Comparison of ENCODE assay signal across 8 mouse cellular contexts in genomic region chr8:107941922-107942694, GRCm38 (mm10). TPM values are rescaled to one million over a fixed set of nuclear protein-coding genes. Genes with fewer than 3 reads are reported as not detected.
DNase-seq lines count a peak whose midpoint lies in the region; ATAC-seq lines count a peak whose summit lies in the region.

Gene Zfhx3, plus strand, starts transcription at chr8:107942644.

- peak within 1 kb of the TSS; percentile 23 for H3K4me3 ChIP-seq in midbrain, embryonic 11.5 days (ENCODE audit: low read depth, low read length)

- H3K9ac ChIP-seq in midbrain, embryonic 11.5 days (ENCODE audit: low read length): peak within 1 kb of the TSS; percentile 28

- H3K4me1 ChIP-seq in midbrain, embryonic 11.5 days (ENCODE audit: control insufficient read depth, insufficient read depth, low read length): peaks cover 27% of the 10 kb centered on the region

- no peak for ATAC-seq in midbrain, embryonic 11.5 days (ENCODE audit: low FRiP score)
- ATAC-seq in erythroid progenitor cell, adult 5-6 weeks (replicated peaks; ENCODE audit: low FRiP score, poor library complexity, severe bottlenecking): no peak
- ATAC-seq in frontal cortex, adult (ENCODE audit: low TSS enrichment): no peak

- peak within 1 kb of the TSS; percentile 50 for H3K4me2 ChIP-seq in midbrain, embryonic 11.5 days

- no peaks in the 10 kb centered on the region for H3K27me3 ChIP-seq in midbrain, embryonic 11.5 days (ENCODE audit: control insufficient read depth, insufficient read depth, low read length)

- 25% methylated on average over 11 of the region's 11 CpGs for WGBS in midbrain, embryonic 11.5 days

- H3K36me3 ChIP-seq in midbrain, embryonic 11.5 days (ENCODE audit: control insufficient read depth, insufficient read depth, low read length): no peaks in the 10 kb centered on the region

- peak; percentile 9 for DNase-seq in embryo, embryonic 9.5 days (ENCODE audit: extremely low spot score)
- DNase-seq in embryo, embryonic 11 days: no peak
- DNase-seq in adrenal gland, postnatal 14 days: no peak
- DNase-seq in gastrocnemius, postnatal 25 days: no peak
- DNase-seq in midbrain, embryonic 11.5 days (ENCODE audit: low spot score, missing footprints): no peak
- no peak for DNase-seq in spleen, adult 18-20 months

- peak within 1 kb of the TSS; percentile 65; the same call in 1 of the 2 replicates for H3K27ac ChIP-seq in midbrain, embryonic 11.5 days (ENCODE audit: low read depth, low read length)

- no peaks in the 10 kb centered on the region for H3K9me3 ChIP-seq in midbrain, embryonic 11.5 days (ENCODE audit: control insufficient read depth, low read length)

RNA-seq across cellular contexts. Expression of gene Zfhx3, which starts in this region (rescaled TPM):
- 36.2 and 43.5 TPM in 2 replicates for total RNA-seq in adrenal gland, postnatal 14 days (2021)
- total RNA-seq in gastrocnemius, postnatal 25 days (2021): 10 to 100 TPM; 11.9 to 13.3 TPM
- polyA plus RNA-seq in midbrain, embryonic 11.5 days (2014; fragmentation: Nextera tagmentation; extraction: Ambion mirVana): 23.4 and 26.8 TPM in 2 replicates
- 0.36 and 1.7 TPM in 2 replicates for total RNA-seq in erythroid progenitor cell, adult 5-6 weeks (2015; ENCODE audit: low replicate concordance)
- 0.23 and 0.26 TPM in 2 replicates for total RNA-seq in erythroid progenitor cell, adult 5-6 weeks (2017; ENCODE audit: low replicate concordance)

Comparison
In these comparisons a context has a peak if more than half of its experiments do, and no peak if none do; other contexts are left out.
1. RNA of gene Zfhx3 (total RNA-seq): 36.2 to 43.5 TPM in adrenal gland, postnatal 14 days and 11.9 to 13.3 TPM in gastrocnemius, postnatal 25 days; 0.23 to 1.7 TPM in erythroid progenitor cell, adult 5-6 weeks; every median in the first group is over 4 times any median in the second.